Mouse (Mus musculus) adrenal gland, adult 8-10 months (tissue): ENCODE measurements around the gene Tmprss15. TPM values are rescaled to one million over a fixed set of nuclear protein-coding genes. Genes with fewer than 3 reads are reported as not detected.

Experiments used
- DNase-seq: peaks from one replicate; pipeline ENCODE4 v3.0.0; 2022
- total RNA-seq, 4 experiments: library from RNA; stranded (reverse); gene quantifications; 2 replicates each; pipeline ENCODE4 v1.2.4; 2022

The Tmprss15 gene
- not detected for total RNA-seq

GRCm38 (mm10) chr16:79090997-79091396, at the start of gene Tmprss15:
Gene Tmprss15 (minus strand): TSS chr16:79091097.
- DNase-seq, result no peak

DNA sequence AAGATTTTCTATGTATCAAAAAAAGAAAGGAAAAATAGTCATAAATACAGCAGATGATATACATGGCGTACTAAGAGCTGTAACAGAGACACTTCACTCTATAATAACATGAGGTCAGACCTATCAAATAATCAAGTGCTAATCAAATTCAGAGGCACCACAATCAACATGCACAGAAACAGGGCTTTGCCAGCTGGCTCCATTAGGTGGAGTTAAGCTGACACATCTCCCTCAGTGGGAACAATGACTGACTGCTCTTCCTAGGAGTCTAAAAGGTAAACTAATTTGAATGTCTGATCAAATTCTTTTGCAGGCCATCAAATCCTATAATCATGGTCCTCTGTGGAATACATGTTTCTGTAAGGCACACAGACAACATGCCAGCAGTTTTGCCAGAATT, 24.0 kb upstream of the Tmprss15 start:
- DNase-seq, result no peak

DNA sequence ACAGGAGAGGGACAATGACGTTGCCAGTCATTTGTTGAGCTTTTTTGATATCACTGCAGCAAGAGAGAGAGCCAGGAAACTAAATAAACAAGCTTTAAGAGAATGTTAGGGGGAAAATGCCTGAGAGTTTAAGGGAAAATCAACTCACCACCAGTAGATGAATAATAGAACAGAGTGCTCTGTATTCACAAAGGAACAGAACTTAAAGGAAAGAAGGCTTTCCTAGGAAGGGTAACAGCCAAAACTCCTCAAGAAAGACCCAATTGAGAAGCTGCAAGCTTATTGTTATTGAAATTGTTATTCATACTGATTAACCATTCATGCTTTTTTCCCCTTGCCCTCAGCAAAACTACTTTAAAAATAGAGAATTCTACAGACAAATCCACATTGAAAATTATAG, 18.6 kb upstream of the Tmprss15 start:
- DNase-seq, result no peak

DNA sequence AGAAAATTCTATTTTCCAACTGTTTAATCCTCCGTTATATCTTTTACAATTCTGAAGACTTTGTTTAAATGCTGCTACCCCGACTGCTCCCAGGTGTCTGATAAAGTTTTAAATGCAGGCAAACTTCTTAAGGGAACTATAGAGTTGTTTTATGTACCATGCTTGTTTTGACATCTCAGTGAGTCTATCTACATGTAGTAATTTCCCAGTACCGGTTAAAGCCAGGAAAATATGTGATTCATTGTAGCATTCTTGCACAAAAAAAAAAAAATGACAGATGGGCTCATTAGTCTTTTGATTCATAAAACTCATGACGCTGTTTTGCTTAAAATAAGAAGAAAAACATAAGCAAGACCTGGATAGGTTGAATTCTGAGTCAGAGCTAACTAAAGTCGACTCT, 18.1 kb upstream of the Tmprss15 start:
- DNase-seq, result no peak

DNA sequence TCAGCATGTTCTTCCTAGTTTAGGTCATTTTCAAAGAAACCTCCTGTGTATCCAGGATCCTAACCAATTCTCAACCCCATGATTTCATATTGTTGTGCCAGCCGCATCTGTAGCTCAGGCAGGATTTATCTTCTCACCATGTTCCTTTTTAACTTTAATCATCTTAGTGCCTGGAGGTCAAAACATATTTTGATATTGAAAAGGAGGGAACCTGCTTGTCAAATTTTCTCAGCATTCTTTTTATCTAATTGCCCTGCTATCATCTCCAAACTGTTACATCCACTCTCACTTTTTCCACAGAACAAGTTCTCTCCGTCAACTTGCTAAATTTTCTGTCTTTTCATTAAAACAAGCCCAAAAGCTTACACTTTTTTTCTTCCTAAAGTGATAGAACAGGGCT, 9.4 kb upstream of the Tmprss15 start:
- DNase-seq, result no peak

DNA sequence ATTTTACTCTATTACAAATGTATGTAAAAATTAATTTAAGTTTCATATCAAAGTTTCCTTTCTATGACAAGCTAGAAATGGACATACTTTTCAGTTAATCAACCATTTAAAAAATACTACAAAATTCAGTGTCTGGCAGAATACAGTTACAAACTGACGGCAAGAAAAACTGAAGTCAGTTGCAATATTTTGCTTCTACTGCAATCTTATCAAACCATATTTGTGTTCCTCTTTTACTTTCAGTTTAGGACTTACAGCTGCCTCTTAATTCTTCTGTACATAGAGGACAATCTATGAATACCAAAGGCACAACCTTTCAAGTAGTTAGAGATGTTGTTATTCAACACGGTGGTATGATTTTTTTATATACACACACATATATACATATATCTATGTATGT, 7.4 kb upstream of the Tmprss15 start:
- DNase-seq, result no peak

DNA sequence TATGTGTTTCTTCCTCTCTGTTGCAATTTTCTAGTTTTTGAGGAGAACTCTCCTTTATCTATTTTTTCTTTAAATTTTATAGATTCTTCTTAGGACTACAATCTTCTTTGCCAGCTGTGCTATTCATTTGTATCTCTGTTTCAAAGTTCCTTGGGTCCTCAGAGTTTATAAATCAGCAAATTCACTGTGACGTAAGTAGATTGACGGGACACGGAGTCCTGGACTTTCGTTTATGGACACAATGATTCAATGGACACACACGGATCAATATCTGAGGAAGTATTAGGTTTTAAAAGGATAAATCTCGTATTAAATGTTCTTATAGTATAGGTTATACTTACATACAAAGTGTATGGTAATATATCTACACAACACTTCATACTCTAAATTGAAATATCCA, 4.3 kb downstream of the Tmprss15 start:
- DNase-seq, result no peak

GRCm38 (mm10) chr16:79063848-79064247, 27.0 kb downstream of the Tmprss15 start:
- DNase-seq, result no peak

GRCm38 (mm10) chr16:79058775-79059558, 31.9 kb downstream of the Tmprss15 start:
- peak; percentile 1 for DNase-seq

DNA sequence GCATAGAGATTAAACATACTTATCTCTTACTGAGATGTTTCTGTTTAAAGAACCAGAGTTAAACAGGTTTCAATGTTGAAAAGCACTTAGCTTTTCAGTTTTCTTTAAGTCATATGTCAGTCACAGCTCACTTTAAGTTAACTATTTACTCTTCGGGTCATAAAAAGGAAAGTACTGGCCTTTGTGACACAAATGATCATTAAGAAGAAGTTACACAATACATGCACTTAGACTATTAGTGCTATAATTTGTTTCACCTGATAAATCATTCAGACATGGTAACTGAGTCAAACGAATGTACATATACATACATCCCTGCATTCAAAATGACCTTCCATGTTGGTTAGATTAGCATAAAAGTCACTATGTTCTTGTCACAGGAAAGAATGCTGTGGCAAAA, 58.3 kb downstream of the Tmprss15 start:
- no peak for DNase-seq

DNA sequence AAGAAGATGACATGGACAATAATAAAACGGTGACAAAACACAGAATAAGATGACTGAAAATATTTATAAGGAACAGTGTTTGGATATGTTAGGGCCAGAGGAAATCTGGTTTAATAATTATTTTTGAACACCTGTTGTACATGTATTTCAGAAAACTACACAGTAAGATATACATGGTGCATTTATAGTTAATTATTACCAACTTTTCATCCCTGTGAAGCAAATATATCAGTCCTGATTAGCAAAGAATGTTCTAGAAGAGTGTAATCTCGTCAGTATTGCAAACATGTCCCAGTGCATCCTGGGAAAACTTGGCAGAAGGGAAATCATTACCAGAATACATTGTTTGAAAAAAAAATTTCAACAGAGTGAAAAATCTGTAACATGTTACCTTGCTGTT, 88.1 kb downstream of the Tmprss15 start:
- DNase-seq, result no peak

DNA sequence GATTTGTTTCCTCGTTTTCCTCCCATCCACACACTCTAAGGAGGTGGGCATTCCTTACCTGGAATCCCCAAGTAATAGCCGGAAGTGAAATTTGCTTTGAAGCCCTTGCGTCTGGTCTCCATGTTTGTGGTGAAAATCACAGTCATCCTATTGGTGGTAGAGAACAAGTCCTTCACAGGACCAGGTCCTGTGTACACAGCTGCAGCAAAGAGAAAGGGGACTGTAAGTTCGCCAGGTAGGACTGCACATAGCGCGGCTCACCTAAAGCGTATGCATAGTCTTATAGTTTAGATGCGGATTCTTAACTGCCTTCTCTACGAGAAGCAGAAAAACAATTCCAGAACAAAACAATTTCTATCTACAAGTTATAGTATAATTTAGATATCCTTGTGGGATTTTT, 89.2 kb downstream of the Tmprss15 start:
- no peak for DNase-seq

- DNase-seq, result no peak
Observed at GRCm38 (mm10) chr16:78976384-78976783, 114.5 kb downstream of the Tmprss15 start.

DNA sequence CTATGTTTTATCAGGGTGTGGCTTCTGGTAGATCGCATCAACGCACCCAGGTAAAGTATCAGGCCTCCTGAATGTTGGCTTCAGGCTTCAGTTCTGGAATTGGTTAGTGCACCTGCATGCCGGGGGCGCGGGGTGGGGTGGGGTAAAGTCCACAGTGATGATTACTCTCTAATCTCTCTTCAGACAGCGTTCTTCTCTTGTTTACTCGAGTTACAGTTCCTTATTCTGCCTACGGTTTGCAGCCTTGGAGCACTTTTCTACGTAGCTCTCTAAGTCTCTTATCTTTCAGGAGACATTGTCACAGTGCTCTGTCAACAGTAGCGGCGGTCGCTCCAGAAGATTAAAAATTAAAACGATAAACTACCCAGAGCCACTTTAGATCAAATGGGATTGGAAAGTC, 116.8 kb downstream of the Tmprss15 start:
- no peak for DNase-seq

DNA sequence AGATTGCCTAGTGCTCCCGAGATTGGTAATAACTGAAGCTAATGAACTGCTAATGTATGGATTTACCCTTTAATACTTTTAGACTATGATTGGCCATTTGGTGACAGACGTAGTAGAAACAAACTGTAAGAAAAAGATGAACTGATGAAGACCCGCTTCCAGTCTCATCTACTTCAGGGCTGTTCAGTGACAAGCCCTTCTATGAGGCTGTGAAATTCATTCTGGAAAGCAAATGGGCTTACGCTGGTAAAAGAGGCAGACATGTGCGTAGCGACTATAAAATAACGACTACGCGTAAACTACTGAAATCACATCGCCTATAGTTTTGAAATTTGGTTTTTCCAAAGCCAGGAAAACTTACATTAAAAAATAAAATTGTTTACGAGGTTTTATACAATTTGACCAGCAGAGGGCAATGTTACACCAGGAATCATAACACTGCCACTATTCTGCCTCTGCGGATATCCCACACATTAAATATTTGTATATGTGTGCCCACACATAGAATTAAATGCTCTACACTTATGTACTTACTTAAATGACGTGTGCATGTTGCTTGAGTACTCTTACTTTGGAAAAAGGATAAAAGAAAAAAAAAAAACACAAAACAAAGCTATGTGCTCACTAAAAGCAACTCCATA, 121.7 kb downstream of the Tmprss15 start:
- no peak for DNase-seq

DNA sequence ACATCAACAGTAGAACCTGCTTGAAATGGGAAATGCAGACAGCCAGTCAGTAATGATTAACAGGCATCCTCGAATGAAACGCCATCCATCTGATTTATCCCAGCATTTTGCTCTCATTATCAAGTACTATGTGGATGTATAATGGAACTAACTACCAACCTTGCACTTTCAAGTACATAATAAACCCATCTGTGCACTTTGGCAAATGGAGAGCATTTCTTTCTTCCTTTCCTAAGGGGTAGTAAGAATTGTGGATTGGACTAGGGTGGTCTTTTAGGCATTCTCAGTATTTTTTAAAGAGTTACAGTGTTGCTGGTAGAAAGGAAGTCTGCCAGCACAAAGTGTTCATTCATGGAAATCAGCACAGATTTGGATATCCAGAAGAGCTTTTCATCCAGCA, 133.5 kb downstream of the Tmprss15 start:
- DNase-seq, result no peak

DNA sequence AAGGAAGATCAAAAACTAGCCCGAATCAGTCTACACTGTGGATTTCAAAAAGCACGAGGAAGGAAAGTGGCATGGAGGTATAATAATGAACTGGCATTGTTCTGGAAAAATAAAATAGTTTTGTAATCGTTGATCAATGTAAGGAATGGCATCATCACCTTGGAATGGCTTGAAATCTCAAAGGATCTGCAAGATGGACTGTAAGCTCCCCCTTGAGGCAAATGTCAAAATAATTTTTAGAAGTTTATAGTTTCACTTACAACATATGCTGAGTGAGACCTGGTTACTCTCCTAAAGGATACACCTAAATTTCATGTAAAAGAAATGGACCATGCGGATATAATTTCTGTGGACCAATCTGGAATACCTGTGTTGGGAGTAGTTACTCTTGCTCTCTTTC, 140.5 kb downstream of the Tmprss15 start:
- DNase-seq, result no peak

- no peak for DNase-seq
Observed at GRCm38 (mm10) chr16:78937755-78938154, 153.1 kb downstream of the Tmprss15 start.

GRCm38 (mm10) chr16:78934298-78934697, 156.6 kb downstream of the Tmprss15 start:
- DNase-seq, result no peak

DNA sequence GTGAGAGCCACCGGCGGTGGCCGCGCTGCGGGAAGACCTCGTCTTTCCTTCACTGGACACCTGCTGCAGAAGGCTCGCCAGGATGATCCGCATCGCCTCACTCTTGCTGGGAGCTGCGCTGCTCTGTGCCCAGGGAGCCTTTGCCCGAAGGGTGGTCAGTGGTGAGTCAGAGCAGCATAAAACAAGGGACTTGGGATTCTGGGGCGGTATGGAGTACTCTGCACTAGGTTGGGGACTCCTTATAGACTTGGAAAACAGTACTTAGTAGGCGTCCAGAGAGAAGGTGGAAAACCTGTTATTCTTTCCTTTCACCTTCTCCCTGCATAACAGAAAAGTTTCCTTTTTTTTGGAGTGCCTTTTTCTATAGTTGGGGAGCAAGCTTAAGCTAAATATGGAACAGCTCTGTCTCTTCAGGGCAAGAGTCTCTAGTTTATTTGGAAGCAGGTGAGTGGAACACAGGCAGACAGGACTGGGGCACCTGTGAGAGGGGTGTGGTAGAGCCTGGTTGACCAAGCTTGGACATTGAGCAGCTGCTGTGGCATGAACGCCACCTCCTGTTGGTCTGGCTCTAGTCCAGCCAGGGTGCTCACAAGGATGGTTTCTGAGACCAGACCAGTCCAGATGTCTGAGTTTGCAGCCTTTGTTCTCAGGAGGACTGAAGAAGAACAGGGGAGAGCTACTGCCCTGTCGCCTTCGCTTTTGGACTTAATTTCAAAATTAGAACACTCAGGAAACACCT, 159.4 kb downstream of the Tmprss15 start:
- no peak for DNase-seq

DNA sequence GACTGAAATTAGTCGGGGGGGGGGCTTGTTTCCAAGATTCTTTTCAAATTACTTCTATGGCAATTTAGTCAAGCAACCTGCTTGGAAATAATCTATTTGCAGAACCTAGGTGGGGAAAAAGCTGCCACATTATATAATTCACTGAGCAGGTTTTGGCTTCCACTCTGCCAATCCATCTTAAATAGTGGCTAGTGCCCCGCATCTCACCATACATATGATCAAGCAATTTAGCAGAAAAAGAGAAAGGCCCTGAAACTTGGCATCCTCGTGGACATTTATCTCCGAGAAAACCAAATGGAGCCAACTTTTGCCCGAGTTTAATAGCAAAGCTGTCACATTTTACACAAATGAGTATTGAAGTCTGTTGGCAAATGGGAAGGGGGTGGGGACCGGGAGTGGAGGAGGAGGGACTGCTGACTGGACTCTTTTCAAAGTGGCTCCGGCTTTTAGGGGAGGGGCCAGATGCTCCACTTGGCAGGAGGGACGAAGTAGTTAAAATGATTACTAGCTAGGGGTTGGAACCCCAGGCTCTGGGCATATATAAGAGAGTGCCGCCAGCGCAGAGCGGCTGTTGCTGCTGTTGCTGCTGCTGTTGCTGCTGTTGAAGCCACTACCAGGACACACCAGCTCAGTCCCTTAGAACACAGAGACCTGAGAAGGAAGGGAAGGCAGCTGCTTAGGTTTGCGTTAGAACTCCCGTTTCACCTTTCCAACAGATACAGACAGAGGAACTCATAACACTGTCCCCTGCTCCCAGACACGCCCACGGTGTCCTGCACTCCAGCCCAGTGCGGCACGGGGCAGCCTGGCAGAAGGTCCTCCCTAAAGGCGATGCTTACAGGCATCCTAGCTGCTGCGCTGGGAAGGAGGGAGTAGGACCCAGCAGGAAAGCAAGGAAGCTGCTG, 160.3 kb downstream of the Tmprss15 start, which contains the start of gene Chodl:
Gene Chodl (plus strand): TSS at position 567 of the 905 bp plus-strand sequence.
- DNase-seq, result no peak

GRCm38 (mm10) chr16:78922644-78923043, 168.3 kb downstream of the Tmprss15 start:
- no peak for DNase-seq
